Mouse (Mus musculus) liver, embryonic 16.5 days (tissue): ENCODE data around the gene Car8. TPM values are rescaled to one million over a fixed set of nuclear protein-coding genes. Genes with fewer than 3 reads are reported as not detected.
"Not testable (repeated sequence)": the region's sequence is repeated elsewhere in the genome, so short reads cannot be mapped to it uniquely, and the experiment has no call there.

Source experiments
- ATAC-seq: fragments of 200-750 bp; cut with Nextera tagmentation; 2 replicates; pipeline ENCODE4 v1.8.0; 2017; ENCODE audit warnings: low read depth, mild to moderate bottlenecking, moderate number of reproducible peaks, moderate library complexity
- H3K27ac ChIP-seq: fragments of 300-500 bp; sonication (generic); 2 replicates; pipeline ENCODE4 v1.5.1; 2014; ENCODE audit warnings: mild to moderate bottlenecking, low read length
- H3K27me3 ChIP-seq: fragments of 300-500 bp; sonication (generic); 2 replicates; pipeline ENCODE4 v1.6.1; 2014; ENCODE audit warnings: low read depth, low read length, mixed read lengths; ENCODE audit not compliant: control insufficient read depth, insufficient read depth
- H3K36me3 ChIP-seq: fragments of 300-500 bp; sonication (generic); 2 replicates; pipeline ENCODE4 v1.6.1; 2014; ENCODE audit warnings: mild to moderate bottlenecking; ENCODE audit not compliant: control insufficient read depth, insufficient read depth
- H3K4me1 ChIP-seq: fragments of 300-500 bp; sonication (generic); 2 replicates; pipeline ENCODE4 v1.6.1; 2014; ENCODE audit warnings: low read depth, low read length, mixed read lengths; ENCODE audit not compliant: control insufficient read depth
- H3K4me2 ChIP-seq: fragments of 300-500 bp; sonication (generic); 2 replicates; pipeline ENCODE4 v1.6.1; 2014; ENCODE audit warnings: low read depth, low read length, mixed read lengths
- H3K4me3 ChIP-seq: fragments of 300-500 bp; sonication (generic); 2 replicates; pipeline ENCODE4 v1.5.1; 2014; ENCODE audit warnings: low read depth, mild to moderate bottlenecking, low read length
- H3K9ac ChIP-seq: fragments of 300-500 bp; sonication (generic); 2 replicates; pipeline ENCODE4 v1.6.1; 2014; ENCODE audit warnings: low read depth, low read length
- H3K9me3 ChIP-seq: fragments of 300-500 bp; sonication (generic); replicated peaks from 2 replicates; pipeline ENCODE4 v1.6.1; 2016; ENCODE audit warnings: low read length; ENCODE audit not compliant: control insufficient read depth
- WGBS: fragments of 180-500 bp; shearing (Covaris S2); extraction: QIAGEN DNeasy Blood & Tissue Kit; methylation state at CpG from one replicate; pipeline ENCODE4 v1.1.7; 2014; ENCODE audit not compliant: insufficient replicate concordance; 5-methylcytosine and 5-hydroxymethylcytosine counted together
- polyA plus RNA-seq: library from polyadenylated mRNA; unstranded; fragments of >200 nt; fragmentation: Nextera tagmentation; extraction: Ambion mirVana; gene quantifications from 2 replicates; pipeline ENCODE4 v1.2.1, GENCODE M21; 2015

Gene Car8
- polyA plus RNA-seq, 1 experiment from 2014 or later: 10.2 TPM

GRCm38 (mm10) chr4:8180576-8180975 is 58.3 kb downstream of the Car8 start:
- H3K27me3 ChIP-seq: no peaks in the 10 kb centered on the region
- H3K36me3 ChIP-seq: no peaks in the 10 kb centered on the region
- no peak overlapping the region for H3K4me3 ChIP-seq
- ATAC-seq: no peak
- H3K9me3 ChIP-seq: no peaks in the 10 kb centered on the region
- no peak overlapping the region for H3K27ac ChIP-seq
- no peak overlapping the region for H3K9ac ChIP-seq
- WGBS: 27% methylated on average over 4 of the region's 4 CpGs
- no peaks in the 10 kb centered on the region for H3K4me1 ChIP-seq
- no peak overlapping the region for H3K4me2 ChIP-seq

- Histone ChIP-seq H3K36me3 (no peaks in the 10 kb centered on the region), H3K4me1 (no peaks in the 10 kb centered on the region), H3K9ac (no peak overlapping the region), H3K4me2 (no peak overlapping the region), H3K9me3 (no peaks in the 10 kb centered on the region), H3K27me3 (no peaks in the 10 kb centered on the region), H3K27ac (no peak overlapping the region), H3K4me3 (no peak overlapping the region)
- no peak for ATAC-seq
- 57% methylated on average over 6 of the region's 6 CpGs for WGBS
Measured at GRCm38 (mm10) chr4:8154589-8155198, 84.1 kb downstream of the Car8 start.

GRCm38 (mm10) chr4:8153926-8154325 is 84.9 kb downstream of the Car8 start:
- not testable (repeated sequence) for H3K36me3 ChIP-seq, H3K9ac ChIP-seq, H3K27ac ChIP-seq, H3K27me3 ChIP-seq, H3K4me1 ChIP-seq, ATAC-seq, H3K4me2 ChIP-seq, H3K4me3 ChIP-seq, H3K9me3 ChIP-seq
- WGBS: 70% methylated on average over 5 of the region's 5 CpGs

GRCm38 (mm10) chr4:8137403-8137802 is 101.4 kb downstream of the Car8 start:
- ATAC-seq: no peak
- Histone ChIP-seq H3K27me3 (no peaks in the 10 kb centered on the region), H3K36me3 (no peaks in the 10 kb centered on the region), H3K27ac (no peak overlapping the region), H3K4me2 (no peak overlapping the region), H3K9me3 (no peaks in the 10 kb centered on the region), H3K4me3 (no peak overlapping the region), H3K4me1 (no peaks in the 10 kb centered on the region), H3K9ac (no peak overlapping the region)
- WGBS: 59% methylated on average over 2 of the region's 2 CpGs

GRCm38 (mm10) chr4:8132024-8132423 is 106.8 kb downstream of the Car8 start:
- Histone ChIP-seq H3K4me1 (no peaks in the 10 kb centered on the region), H3K27me3 (no peaks in the 10 kb centered on the region), H3K36me3 (no peaks in the 10 kb centered on the region), H3K9me3 (no peaks in the 10 kb centered on the region), H3K4me3 (no peak overlapping the region), H3K27ac (no peak overlapping the region), H3K4me2 (no peak overlapping the region), H3K9ac (no peak overlapping the region)
- WGBS: 61% methylated on average over 2 of the region's 2 CpGs
- ATAC-seq: no peak

- no peak overlapping the region for H3K27ac ChIP-seq
- H3K9me3 ChIP-seq: no peaks in the 10 kb centered on the region
- 48% methylated on average over 3 of the region's 3 CpGs for WGBS
- H3K4me3 ChIP-seq: no peak overlapping the region
- H3K9ac ChIP-seq: no peak overlapping the region
- ATAC-seq: no peak
- no peaks in the 10 kb centered on the region for H3K4me1 ChIP-seq
- H3K36me3 ChIP-seq: no peaks in the 10 kb centered on the region
- no peaks in the 10 kb centered on the region for H3K27me3 ChIP-seq
- no peak overlapping the region for H3K4me2 ChIP-seq
Measured at GRCm38 (mm10) chr4:8113558-8113957, 125.3 kb downstream of the Car8 start.

GRCm38 (mm10) chr4:8111891-8112290 is 127.0 kb downstream of the Car8 start:
- no peak for ATAC-seq
- Histone ChIP-seq H3K36me3 (no peaks in the 10 kb centered on the region), H3K9ac (no peak overlapping the region), H3K4me2 (no peak overlapping the region), H3K27ac (no peak overlapping the region), H3K4me3 (no peak overlapping the region), H3K4me1 (no peaks in the 10 kb centered on the region), H3K9me3 (no peaks in the 10 kb centered on the region), H3K27me3 (no peaks in the 10 kb centered on the region)
- WGBS: 65% methylated on average over 3 of the region's 3 CpGs

- Histone ChIP-seq H3K27ac (no peak overlapping the region), H3K27me3 (no peaks in the 10 kb centered on the region), H3K4me3 (no peak overlapping the region), H3K9me3 (no peaks in the 10 kb centered on the region), H3K36me3 (no peaks in the 10 kb centered on the region), H3K4me2 (no peak overlapping the region), H3K9ac (no peak overlapping the region), H3K4me1 (no peaks in the 10 kb centered on the region)
- ATAC-seq: no peak
- 78% methylated on average over 16 of the region's 16 CpGs for WGBS
Measured at GRCm38 (mm10) chr4:8109906-8110567, 128.8 kb downstream of the Car8 start.

GRCm38 (mm10) chr4:8101466-8101865 is 137.4 kb downstream of the Car8 start:
- Histone ChIP-seq H3K36me3 (no peaks in the 10 kb centered on the region), H3K4me3 (no peak overlapping the region), H3K27ac (no peak overlapping the region), H3K4me2 (no peak overlapping the region), H3K9me3 (no peaks in the 10 kb centered on the region), H3K27me3 (no peaks in the 10 kb centered on the region), H3K9ac (no peak overlapping the region), H3K4me1 (no peaks in the 10 kb centered on the region)
- 69% methylated on average over 3 of the region's 3 CpGs for WGBS
- ATAC-seq: no peak
